Mouse (Mus musculus) cerebellum, postnatal 10 days (tissue): ENCODE measurements around the gene Lipo3.
A peak's percentile ranks its signal among the peaks of the same experiment; 100 is the strongest.
"Not testable (repeated sequence)": the region's sequence is repeated elsewhere in the genome, so short reads cannot be mapped to it uniquely, and the experiment has no call there.

Experiments
- DNase-seq, 2 experiments: peaks; one replicate each; pipeline ENCODE4 v3.0.0; 2021; ENCODE audit warnings: mixed read lengths in 2 of 2

The Lipo3 gene

GRCm38 (mm10) chr19:33761287-33762086 lies at the start of gene Lipo3:
Gene Lipo3 (minus strand): TSS chr19:33761951.
- peak; percentile 54 to 57 for DNase-seq

- DNase-seq = not testable (repeated sequence)
Observed at GRCm38 (mm10) chr19:33787359-33787758, 25.6 kb upstream of the Lipo3 start, which contains the start of gene Lipo1. Gene Lipo1 (minus strand): TSS chr19:33787459.

- DNase-seq = no peak
Observed at GRCm38 (mm10) chr19:33786576-33787277, 25.0 kb upstream of the Lipo3 start.

GRCm38 (mm10) chr19:33751259-33751658 lies 10.5 kb downstream of the Lipo3 start, which contains the start of gene Lipo2:
Gene Lipo2 (minus strand): TSS chr19:33751359.
- not testable (repeated sequence) for DNase-seq

GRCm38 (mm10) chr19:33625152-33625551 lies 136.6 kb downstream of the Lipo3 start, which contains the start of gene Gm8978:
Gene Gm8978 (minus strand): TSS chr19:33625252.
- not testable (repeated sequence) for DNase-seq

- DNase-seq = peak; percentile 61 to 64
Observed at GRCm38 (mm10) chr19:33589626-33590302, 172.0 kb downstream of the Lipo3 start.

GRCm38 (mm10) chr19:33568551-33568950 lies 193.2 kb downstream of the Lipo3 start:
- DNase-seq = not testable (repeated sequence)

- no peak for DNase-seq
Observed at GRCm38 (mm10) chr19:33517680-33518079, 244.1 kb downstream of the Lipo3 start, which contains the start of gene Lipo4. Gene Lipo4 (minus strand): TSS chr19:33517780.
